Mouse (Mus musculus) layer of hippocampus, adult 8-10 months (tissue): ENCODE data around the gene Angpt4. TPM values are rescaled to one million over a fixed set of nuclear protein-coding genes. Genes with fewer than 3 reads are reported as not detected.

ENCODE experiments used
- DNase-seq, 2 experiments: peaks; one replicate each; pipeline ENCODE4 v3.0.0; 2022; ENCODE audit warnings: low spot score in 2 of 2
- total RNA-seq, 4 experiments: library from RNA; stranded (reverse); gene quantifications; 2 replicates each; pipeline ENCODE4 v1.2.4; 2022

Gene Angpt4
- total RNA-seq, 4 experiments from 2014 or later, result 0.14 TPM; not detected in 3

DNA sequence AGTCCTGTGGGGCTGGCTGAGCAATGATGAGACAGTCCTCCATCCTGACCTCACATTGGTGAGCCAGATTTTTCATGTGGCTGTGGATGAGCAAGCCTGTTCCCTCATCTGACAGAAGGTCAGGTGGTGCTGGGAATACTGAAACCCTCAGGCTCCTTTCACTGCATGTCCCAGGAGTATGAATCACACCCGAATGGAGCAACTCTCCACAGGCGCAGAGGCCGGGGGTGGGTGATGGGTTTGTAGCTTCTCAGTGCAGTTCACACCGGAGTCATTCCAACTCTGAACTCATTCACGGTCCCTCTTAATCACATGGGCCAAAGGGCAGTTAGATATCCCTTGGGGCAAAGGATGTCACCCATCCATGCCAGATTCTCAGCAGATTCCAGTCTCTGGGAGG, 3.1 kb downstream of the Angpt4 start:
- no peak for DNase-seq

DNA sequence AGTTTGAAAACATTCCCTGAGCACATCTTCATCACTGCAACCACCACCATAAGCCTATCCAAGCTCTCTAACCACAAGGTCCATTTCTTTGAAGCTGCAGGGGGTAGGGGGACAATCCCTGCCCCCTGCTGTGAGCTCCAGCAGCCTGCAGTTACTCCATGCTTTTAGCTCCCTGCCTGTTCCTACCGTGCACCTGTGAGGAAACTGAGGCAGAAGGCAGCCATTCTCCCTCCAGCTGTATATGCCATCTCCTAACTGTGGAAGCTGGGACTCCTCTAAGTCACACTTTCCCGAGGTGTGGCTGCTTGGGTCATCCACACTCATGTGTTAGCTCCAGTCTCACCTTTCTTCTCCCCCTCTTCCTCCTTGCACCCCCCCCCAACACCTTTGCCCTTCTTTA, 4.1 kb downstream of the Angpt4 start:
- DNase-seq, result no peak

DNA sequence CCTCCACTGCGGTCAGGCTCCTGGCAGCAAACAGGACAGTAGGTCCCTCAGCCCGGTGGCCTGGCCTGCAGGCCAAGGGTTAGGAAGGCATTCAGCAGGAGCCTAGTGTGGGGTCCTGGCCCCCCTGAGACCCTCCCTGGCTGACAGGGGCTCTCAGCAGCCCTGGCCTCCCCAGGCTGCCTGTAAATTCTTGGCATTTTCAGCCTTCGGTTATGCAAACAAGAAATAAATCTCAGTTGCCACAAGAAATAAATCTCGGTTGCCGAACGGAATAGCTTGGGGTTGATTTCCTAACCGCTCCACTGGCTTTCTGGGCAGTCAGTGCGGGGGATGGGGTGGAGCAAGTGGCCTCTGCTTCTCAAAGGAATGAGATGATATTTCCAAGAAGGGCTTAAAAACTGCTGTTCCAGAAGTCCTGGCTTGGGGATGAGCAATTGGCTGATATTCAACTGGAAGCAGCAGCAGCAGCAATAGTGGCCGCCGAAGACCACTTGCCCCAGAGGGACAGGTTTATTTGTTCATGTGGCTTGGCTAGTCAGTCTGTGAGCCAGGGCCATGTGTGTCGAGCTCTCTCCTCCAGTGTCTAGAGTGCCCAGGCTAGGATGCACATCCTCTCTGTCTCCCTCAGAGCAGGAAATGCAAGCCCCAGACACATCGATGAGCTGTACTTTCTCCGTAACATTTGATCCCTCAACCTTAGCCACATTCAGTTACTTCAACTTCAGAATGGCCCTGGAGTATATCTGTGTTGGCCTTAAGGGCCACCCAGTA, 5.2 kb downstream of the Angpt4 start:
- DNase-seq, result no peak

DNA sequence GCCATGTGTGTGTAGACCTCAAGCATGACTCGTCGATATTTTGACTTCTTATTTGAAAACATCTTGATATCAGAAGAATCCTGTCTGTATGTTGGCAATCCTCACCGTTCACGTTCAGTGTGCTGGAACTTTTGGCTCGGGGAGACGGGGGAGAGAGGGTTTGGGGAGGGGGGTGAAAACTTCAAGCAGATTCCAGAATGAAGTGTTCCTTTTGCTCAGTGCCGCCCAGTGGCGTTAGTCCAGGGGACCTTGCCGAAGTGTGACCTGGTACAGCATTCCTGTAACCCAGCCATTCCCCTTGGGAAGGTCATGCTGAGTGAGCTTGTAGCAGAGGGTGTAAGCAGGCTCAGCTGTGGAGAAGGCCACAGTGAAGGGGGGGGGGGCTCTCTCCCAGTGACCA, 8.1 kb downstream of the Angpt4 start:
- DNase-seq, result no peak

DNA sequence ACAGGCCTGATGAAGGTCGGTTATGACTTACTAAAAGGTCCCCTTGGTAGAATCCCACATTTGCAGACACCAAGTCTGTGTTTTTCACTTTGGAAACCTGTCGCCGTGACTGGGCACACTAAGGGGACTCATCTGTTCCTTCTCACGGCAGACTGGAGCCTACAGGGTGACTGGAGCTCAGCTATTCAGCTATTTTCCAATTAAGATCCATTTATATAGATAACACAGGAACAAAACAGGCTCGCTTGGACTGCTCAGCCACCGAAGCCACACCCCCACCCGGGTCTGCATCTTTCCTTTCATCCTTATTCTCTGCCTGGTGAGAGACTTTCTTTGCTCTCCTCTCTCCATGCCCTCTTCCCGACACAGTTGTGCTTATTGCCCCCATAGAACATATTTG, 10.1 kb downstream of the Angpt4 start:
- no peak for DNase-seq

DNA sequence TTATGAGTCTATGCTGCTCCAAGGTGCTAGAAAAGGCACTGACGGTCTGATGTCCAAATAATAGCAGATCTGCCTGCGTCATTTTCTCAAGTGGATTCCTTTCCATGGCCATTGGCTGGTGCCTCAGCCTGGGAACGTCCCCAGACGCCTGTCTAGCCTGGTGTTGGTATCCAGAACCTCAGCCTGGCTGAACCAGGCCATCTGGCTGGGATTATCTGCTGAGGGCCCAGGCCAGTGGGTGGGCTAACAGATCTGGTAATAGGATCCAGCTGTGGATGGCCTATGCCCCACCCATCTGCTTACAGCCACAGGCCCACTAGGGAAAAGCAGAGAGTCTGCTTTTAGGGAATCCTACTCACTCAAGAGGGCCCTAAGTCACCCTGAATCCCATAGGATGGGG, 10.6 kb downstream of the Angpt4 start:
- no peak for DNase-seq

DNA sequence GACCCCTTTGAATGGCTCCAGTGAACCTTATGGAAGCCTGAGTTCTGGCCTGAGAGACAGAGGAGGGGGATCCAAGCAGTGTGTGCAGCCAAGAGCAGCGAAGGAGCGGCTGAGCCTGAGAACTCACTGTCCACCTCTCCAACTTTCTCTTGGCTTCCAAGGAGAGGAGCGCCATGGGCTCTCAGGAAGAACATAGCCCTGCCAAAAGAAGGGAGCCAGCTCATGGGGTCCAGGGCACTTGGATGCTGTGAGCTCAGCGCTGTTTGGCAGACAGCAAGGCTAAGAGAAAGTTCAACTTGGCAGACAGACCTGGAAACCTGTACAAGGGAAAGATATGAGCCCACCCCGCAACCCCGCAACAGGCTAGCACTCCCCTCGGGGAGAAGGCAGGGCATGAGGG, 13.3 kb downstream of the Angpt4 start:
- no peak for DNase-seq

DNA sequence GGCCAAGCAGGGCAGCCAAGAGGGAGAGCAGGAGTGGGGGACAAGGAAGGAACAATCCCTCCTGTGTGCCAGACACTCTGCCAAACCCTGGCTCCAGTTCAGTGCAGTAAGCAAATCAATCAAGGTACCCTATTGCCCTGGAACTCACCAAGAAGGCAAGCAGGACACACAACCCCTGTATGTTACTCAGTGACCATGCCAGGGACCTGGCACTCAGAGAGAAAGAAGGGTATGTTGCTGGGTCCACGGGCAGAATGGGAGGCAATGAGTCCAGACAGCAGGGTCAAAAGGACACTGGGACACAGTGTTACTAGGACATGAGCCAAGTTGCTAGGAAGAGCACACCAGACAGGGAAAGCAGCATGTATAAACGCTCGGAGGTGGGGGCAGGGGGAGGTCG, 14.7 kb downstream of the Angpt4 start:
- DNase-seq, result no peak

DNA sequence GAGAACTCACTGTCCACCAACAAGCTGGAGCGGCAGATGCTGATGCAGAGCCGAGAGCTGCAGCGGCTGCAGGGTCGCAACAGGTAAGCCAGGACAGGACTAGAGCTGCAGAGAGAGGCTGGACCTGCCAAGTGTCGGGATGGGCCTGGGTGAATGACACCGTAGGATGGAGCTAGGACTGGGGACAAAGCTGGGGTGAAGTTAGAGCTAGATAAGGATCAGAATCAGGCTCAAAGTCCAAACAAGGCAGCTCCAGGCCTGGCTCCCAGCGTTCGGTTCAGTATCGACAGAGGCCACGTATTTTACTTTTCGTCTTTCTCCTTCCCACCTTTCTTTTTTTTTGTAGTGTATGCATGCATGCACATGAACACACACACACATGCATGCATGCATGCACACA, 16.1 kb downstream of the Angpt4 start:
- DNase-seq, result no peak

DNA sequence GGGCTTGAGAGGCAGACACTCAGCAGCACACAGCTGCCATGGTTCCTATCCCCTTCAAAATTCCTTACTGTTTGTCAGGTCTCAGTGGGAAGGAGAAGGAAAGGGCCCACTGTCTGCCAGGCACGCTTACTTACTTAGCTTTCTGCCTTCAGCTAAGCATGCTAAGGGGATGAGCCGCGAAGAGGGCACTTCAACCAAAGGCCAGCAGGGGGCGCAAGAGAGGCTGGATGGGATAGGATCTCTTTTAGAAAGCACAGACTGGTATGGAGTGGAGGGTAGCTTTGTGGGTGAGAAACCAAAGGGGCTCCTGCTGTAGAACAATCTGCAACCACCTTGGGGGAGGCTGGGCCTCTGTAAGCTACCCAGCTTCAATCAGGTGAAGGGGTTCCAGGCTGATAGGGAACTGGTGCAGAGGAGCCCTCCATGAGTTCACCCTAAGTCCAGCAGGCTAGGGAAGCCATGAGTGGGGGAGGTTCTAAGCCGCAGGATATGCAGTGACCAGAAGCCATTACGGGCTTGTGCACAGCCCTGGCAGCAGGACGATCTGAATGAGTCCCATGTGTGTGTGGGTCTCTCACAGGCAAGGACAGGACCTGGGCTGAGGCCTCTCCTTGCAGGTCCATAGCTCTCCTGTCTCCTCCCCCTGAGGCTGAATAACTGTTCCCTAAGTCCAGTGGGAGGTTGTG, 19.5 kb downstream of the Angpt4 start:
- DNase-seq, result peak; percentile 56 to 82

DNA sequence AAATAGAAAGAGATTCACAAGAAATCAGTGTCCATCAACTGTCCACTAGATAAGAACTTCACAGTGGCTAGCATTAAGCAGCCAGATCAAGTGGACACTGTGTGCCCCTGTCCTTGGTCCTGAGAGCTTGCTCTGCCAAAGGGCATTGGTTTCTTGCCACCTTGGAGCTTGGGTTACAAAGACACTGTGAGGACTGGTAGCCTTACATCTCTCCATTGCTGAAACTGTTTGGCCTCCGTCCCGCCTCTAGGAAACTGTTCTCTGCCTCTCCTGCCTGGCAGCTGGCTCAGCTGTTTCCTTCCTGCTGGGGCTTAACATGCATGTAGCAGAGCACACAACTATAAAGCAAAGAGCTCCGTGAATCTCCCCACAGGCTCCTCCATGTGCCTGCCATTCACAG, 26.9 kb downstream of the Angpt4 start:
- DNase-seq, result no peak

DNA sequence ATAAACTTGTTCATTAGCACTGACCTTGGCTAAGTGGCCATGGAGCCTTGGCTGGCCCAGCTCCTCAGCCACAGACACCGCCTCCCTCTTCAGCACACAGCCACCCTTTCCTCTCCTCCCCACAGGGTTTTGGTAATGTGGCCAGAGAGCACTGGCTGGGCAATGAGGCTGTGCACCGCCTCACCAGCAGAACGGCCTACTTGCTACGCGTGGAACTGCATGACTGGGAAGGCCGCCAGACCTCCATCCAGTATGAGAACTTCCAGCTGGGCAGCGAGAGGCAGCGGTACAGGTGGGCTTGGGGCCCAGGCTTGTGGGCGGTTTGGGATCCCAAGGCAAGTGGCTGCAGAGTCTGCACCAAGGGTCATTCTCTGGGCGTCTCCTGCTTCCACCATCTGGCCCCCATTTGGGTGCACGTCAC, 27.8 kb downstream of the Angpt4 start:
- DNase-seq, result no peak

DNA sequence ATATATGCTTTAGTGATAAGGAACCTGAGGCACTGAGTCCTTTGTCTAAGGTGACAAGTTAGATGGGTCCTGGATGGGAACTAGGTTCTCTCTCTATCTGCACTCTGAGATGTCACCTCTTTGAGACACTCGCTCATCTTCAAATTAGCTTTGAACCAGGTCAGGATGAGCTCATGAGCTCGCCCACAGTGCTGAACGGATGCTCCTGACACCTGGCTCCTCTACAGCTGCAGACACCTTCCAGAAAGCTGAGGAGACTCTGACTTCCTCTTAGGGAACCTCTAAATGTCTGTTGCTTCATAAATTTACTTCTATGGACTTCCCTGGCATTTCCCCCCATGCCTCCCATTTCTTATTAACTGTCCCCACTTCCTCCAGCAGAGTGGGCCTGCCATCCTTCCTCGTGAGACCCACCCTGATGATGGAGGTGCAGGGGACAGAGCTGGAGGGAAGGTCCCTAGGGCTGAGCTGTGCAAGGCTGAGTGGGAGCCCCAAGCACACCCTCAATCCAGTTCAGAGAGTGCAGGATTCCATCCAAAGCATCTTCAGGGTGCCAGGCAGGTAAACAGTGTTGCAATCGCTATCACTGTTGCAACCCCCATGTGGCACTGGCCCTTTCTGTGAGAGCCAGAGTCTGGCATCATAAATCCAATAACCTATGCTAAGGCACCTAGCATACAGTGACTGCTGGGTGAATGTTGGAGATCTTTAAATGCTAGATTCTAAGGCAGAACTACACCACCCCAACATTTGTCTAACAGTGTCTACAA, 28.8 kb downstream of the Angpt4 start:
- DNase-seq, result no peak

DNA sequence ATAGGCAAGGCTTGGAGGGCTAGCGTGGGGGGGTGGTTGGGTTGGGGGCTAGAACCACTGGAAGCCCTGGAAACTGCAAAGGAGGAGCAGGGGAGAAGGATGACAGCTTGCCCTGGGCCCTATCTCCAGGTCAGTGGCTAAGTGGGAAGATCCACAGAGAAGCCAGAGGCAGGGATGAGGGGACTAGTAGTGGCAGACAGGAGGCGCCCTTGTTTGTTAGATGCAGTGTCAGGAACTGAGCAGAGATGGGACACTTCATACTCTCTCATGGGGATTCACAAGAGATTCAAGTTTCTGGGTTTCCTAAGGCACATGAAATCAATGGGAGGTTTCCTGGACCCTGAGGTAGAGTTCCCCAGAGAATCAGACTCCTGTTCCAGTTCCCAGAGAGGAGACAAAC, 30.3 kb downstream of the Angpt4 start:
- DNase-seq, result no peak

DNA sequence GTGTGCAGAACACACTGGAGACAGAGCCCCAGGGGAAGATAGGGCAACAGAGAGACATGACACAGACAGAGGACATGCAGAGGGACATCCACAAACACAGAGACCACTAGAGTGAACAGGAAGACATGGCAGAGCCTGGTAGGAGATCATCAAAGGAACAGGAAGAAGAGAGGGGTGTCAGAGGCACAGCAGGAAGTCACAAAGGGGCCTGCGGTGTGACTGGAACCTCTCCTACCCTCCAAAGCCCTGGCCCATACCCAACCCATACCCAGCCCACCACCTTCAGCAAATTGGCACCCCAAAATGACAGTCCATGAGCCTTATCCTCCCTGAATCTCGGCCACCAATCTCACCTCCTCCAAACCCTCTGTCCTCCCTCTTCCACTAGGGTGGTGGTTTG, 33.1 kb downstream of the Angpt4 start:
- no peak for DNase-seq

DNA sequence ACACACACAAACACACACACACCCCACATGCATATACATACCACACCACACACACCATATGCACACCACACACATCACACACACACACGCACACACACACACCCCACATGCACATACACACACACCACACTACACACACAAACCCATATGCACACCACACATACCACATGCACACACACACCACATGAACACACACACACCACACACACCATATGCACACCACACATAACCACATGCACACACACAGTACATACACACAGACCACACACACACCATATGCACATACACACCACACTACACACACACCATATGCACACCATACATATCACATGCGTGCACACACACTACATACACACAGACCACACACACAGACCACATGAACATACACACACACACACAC, 36.6 kb downstream of the Angpt4 start:
- DNase-seq, result no peak

DNA sequence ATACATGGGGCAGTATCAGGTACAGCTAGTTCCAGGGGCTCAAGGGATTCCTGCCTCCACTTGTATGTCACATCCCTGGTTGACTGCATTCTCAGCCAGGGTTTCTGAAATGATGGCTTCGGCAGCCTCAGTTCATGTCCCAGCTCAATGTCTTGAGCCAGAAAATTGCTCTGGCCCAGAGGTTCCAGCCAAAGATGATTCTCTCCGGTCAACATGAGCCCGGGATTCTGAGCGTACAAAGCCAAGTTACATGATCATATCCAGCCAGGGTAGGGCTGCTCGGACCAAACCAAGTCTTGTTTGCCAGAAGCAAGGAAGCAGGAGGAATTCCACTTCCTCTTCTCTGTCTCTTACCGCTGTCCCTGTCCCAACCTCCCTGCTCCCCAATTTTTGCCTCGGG, 37.3 kb downstream of the Angpt4 start:
- no peak for DNase-seq

DNA sequence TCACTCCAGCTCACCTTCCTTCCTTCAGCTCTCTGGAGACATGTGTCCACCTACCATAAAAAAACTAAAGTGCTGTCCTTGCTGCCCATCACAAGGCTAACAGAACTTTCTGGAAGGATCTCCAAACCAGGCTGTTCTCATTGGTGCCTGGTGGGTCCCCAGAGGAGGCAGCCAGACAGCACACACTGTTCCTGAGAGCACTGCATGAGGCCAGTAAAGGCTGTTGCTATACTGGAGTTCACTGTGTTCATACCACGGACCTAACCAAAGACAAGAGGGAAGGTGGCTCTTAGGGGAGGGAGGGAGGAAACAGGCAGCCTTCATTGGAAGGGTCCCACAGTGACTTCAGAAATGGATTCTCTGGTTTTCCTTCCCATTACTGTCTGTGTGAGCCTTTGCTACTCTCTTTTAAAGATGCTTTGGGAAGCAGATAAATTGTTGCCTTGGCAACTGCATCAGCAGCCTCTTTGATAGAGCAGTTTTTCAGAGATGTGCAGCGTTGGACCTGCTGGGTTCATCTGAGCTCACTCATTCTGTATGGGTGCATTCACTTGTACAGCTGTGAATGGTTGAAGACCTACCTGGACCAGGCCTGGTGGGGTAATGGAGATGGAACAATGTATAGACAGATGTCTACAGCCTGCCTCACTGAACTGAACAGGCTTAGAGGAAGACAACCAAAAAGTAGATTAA, 38.2 kb downstream of the Angpt4 start:
- no peak for DNase-seq

DNA sequence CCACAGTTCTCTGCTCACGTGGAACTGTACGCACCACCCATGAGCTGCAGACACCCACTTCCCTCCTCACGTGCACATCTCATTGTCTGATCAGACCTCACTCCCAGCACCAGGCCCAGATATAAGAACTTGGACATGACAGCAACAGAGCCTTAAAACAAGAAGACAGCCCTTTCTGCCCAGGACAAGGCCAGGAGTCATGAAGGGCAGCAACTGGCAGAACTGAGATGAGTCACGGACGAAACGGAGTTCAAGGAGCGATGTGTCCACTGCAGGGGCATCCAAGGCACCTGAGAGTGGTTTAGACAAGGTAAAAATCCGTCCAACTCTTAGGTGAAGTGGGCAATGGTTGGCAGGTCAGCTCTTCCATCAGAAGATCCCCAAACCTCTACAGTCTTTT, 42.7 kb downstream of the Angpt4 start:
- DNase-seq, result no peak

DNA sequence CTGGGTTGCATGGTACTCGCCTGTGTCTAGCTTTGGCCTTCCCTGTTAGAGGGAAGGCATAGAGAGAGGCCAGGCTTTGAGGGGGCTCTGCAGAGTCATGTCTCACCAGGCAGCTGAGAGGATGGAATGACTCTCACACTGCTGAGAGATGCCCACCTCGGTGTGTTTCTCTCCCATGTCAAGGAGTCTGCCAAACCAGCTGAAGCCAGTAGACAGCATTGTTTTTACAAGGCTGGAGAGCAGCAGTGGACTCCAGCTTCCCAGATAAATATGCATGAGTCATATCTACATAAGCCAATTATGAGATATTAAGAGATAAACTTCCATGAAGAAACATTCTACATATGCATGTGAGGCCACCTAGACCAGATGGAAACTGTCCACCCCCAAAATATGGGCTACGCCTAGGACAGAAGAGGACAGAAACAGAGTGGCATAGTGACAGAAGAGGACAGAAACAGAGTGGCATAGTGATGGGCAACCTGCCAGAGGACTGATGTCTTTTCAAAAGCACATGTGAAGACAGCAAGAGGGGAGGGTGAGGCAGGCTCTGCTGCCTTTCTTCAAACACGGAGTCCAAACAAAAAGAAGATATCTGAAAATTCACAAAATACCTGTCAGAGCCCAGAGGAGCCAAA, 45.6 kb downstream of the Angpt4 start:
- DNase-seq, result no peak

DNA sequence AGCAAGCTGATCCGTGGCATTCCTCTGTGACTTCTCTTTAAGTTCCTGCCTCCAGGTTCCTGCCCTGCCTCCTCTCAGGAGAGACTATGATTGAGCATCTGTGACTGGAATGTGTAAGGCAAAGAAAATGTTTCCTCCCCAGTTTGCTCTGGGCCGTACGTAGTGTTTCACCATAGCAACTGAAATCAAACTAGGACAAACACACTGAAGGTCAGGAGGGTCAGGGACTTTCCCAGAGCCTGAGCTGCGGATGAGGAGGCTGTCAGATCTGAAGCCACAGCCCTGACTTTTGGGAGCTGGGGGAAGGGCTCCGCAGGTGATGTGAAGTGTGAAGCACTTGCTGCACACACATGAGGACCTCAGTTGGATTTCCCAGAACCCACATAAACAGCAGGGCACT, 48.3 kb downstream of the Angpt4 start:
- no peak for DNase-seq
